12 mouse cellular contexts compared by ENCODE assay signal in the genomic region with DNA sequence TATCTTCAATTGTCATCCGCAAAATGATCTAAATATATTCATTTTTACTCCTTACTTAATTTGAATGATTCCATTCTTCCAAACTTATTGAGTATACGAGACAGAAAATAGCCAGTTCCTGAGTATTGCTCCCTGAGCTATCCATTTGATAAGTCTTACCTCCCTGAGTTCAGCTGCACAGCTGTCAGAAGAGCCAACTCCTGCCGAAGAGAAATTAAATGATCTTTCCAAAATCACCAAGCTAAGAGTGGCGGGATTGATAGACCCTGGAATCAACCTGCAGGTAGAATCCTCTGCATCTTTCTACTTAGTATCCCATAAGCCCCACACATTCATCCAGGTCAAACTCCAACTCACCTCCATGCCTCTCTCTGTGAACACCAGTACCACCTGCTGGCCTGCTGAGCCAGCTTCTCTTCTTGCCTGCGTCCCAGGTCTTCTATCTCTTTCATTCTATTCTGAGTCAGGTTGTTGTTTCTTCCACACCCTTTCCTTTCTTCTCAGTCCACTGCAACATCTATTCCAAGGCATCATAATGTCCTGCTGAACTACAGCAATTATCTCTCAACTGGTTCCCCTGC.
DNase-seq lines count a peak whose midpoint lies in the region; ATAC-seq and TF ChIP-seq lines count a peak whose summit lies in the region.
"Had no signal": no experiment of that assay in that cellular context is flagged by ENCODE, and none has a peak within 500 bp of the region (broad histone marks: within the 10 kb centered on the region; RNA-seq: fewer than 3 reads in every experiment).

No protein-coding gene starts in this region.

- H3K9ac ChIP-seq in kidney, embryonic 16.5 days (replicated peaks; ENCODE audit: low read length) = no peak overlapping the region
- H3K9ac ChIP-seq in forebrain, embryonic 13.5 days = no peak overlapping the region
- H3K9ac ChIP-seq: embryonic facial prominence, embryonic 15.5 days had no signal

- H3K27me3 ChIP-seq in kidney, embryonic 16.5 days (ENCODE audit: insufficient read depth, low read length) = no peaks in the 10 kb centered on the region
- H3K27me3 ChIP-seq in testis, adult 2 months (ENCODE audit: control insufficient read depth, insufficient read depth, low read length) = no peaks in the 10 kb centered on the region
- no peaks in the 10 kb centered on the region for H3K27me3 ChIP-seq in small intestine, adult 2 months (ENCODE audit: control insufficient read depth, insufficient read depth, low read length)
- no peaks in the 10 kb centered on the region for H3K27me3 ChIP-seq in forebrain, embryonic 13.5 days
- H3K27me3 ChIP-seq: embryonic facial prominence, embryonic 15.5 days had no signal

- DNase-seq in adrenal gland, postnatal 14 days = peak; percentile 30
- no peak for DNase-seq in adrenal gland, postnatal 4 days (ENCODE audit: low spot score in 2 of 2)
- peak; percentile 28 for DNase-seq in kidney, adult 18-20 months
- DNase-seq in testis, postnatal 10 days (ENCODE audit: low spot score) = no peak

- ATAC-seq in kidney, embryonic 16.5 days (ENCODE audit: low FRiP score, low TSS enrichment) = no peak
- ATAC-seq in forebrain, embryonic 13.5 days = no peak
- ATAC-seq: forebrain, embryonic 14.5 days; hindbrain, embryonic 16.5 days had no signal

- TF ChIP-seq CTCF in testis, adult 2 months (IDR thresholded peaks at IDR 0.05; ENCODE audit: control insufficient read depth, insufficient read depth, insufficient replicate concordance, low read depth, low read length) = peak; percentile 9; the same call in 1 of the 2 replicates
- peak; percentile 52; the same call in 1 of the 2 replicates for TF ChIP-seq CTCF in small intestine, adult 2 months (IDR thresholded peaks at IDR 0.05; ENCODE audit: extremely low read depth, insufficient read length, insufficient replicate concordance, low read depth, low read length)

- no peak overlapping the region for H3K27ac ChIP-seq in kidney, embryonic 16.5 days (ENCODE audit: low read length)
- H3K27ac ChIP-seq in testis, adult 2 months (ENCODE audit: control insufficient read depth, insufficient read depth, low read depth, low read length) = no peak overlapping the region
- H3K27ac ChIP-seq in small intestine, adult 2 months (ENCODE audit: insufficient read depth, low read depth, low read length) = no peak overlapping the region
- no peak overlapping the region for H3K27ac ChIP-seq in forebrain, embryonic 13.5 days
- H3K27ac ChIP-seq: embryonic facial prominence, embryonic 15.5 days; midbrain, embryonic 10.5 days had no signal

- no peaks in the 10 kb centered on the region for H3K9me3 ChIP-seq in kidney, embryonic 16.5 days (ENCODE audit: low read length)
- no peaks in the 10 kb centered on the region for H3K9me3 ChIP-seq in forebrain, embryonic 13.5 days (replicated peaks)
- H3K9me3 ChIP-seq: embryonic facial prominence, embryonic 15.5 days; midbrain, embryonic 10.5 days had no signal

- TF ChIP-seq POLR2A in testis, adult 2 months (IDR thresholded peaks at IDR 0.05; ENCODE audit: control insufficient read depth, low read depth, low read length) = no peak
- TF ChIP-seq POLR2A in small intestine, adult 2 months (IDR thresholded peaks at IDR 0.05; ENCODE audit: low read depth, low read length) = no peak

- WGBS in kidney, embryonic 16.5 days = 83% methylated on average over 5 of the region's 5 CpGs
- 79% methylated on average over 5 of the region's 5 CpGs for WGBS in small intestine, adult 2 months
- 92% methylated on average over 5 of the region's 5 CpGs for whole genome bisulfite sequencing in forebrain, embryonic 13.5 days

- H3K4me3 ChIP-seq in kidney, embryonic 16.5 days (ENCODE audit: low read length) = no peak overlapping the region
- H3K4me3 ChIP-seq in testis, adult 2 months (ENCODE audit: control insufficient read depth, low read depth, low read length) = no peak overlapping the region
- no peak overlapping the region for H3K4me3 ChIP-seq in small intestine, adult 2 months (ENCODE audit: low read depth, low read length)
- no peak overlapping the region for H3K4me3 ChIP-seq in forebrain, embryonic 13.5 days
- H3K4me3 ChIP-seq: embryonic facial prominence, embryonic 15.5 days; midbrain, embryonic 10.5 days had no signal

- H3K36me3 ChIP-seq in kidney, embryonic 16.5 days (ENCODE audit: insufficient read depth, low read length) = no peaks in the 10 kb centered on the region
- no peaks in the 10 kb centered on the region for H3K36me3 ChIP-seq in testis, adult 2 months (ENCODE audit: control insufficient read depth, insufficient read depth, low read length)
- H3K36me3 ChIP-seq in small intestine, adult 2 months (ENCODE audit: control insufficient read depth, insufficient read depth, low read length) = no peaks in the 10 kb centered on the region
- H3K36me3 ChIP-seq in forebrain, embryonic 13.5 days (ENCODE audit: poor library complexity, severe bottlenecking) = no peaks in the 10 kb centered on the region
- H3K36me3 ChIP-seq: embryonic facial prominence, embryonic 15.5 days; midbrain, embryonic 10.5 days had no signal

- H3K4me2 ChIP-seq in kidney, embryonic 16.5 days (replicated peaks; ENCODE audit: low read depth, low read length) = no peak overlapping the region
- H3K4me2 ChIP-seq in forebrain, embryonic 13.5 days = no peak overlapping the region
- H3K4me2 ChIP-seq: embryonic facial prominence, embryonic 15.5 days had no signal

- H3K4me1 ChIP-seq in kidney, embryonic 16.5 days (ENCODE audit: insufficient read depth, low read length) = peaks cover 13% of the 10 kb centered on the region
- H3K4me1 ChIP-seq in testis, adult 2 months (ENCODE audit: control insufficient read depth, insufficient read depth, low read length) = peaks cover 12% of the 10 kb centered on the region
- H3K4me1 ChIP-seq in small intestine, adult 2 months (ENCODE audit: control insufficient read depth, insufficient read depth, insufficient read length, low read length) = peaks cover 15% of the 10 kb centered on the region
- H3K4me1 ChIP-seq in forebrain, embryonic 13.5 days = peaks cover 21% of the 10 kb centered on the region

Comparison
In these comparisons a context has a peak if more than half of its experiments do, and no peak if none do; other contexts are left out.
1. DNase-seq: peak in adrenal gland, postnatal 14 days (single experiment) and kidney, adult 18-20 months (single experiment); none in adrenal gland, postnatal 4 days (0 of 2) and testis, postnatal 10 days (single experiment).